Mouse (Mus musculus) thymus, postnatal 36 days (tissue): ENCODE data around the gene Tm4sf19.
A peak's percentile ranks its signal among the peaks of the same experiment; 100 is the strongest.
"Not testable (repeated sequence)": the region's sequence is repeated elsewhere in the genome, so short reads cannot be mapped to it uniquely, and the experiment has no call there.

Experiments used
- DNase-seq, 2 experiments: peaks; one replicate each; pipeline ENCODE4 v3.0.0; 2022; ENCODE audit warnings: mixed read lengths in 2 of 2

Gene Tm4sf19

GRCm38 (mm10) chr16:32431047-32431591, 30.8 kb downstream of the Tm4sf19 start:
- no peak for DNase-seq

- DNase-seq, result no peak
Observed at GRCm38 (mm10) chr16:32431926-32432325, 31.6 kb downstream of the Tm4sf19 start.

GRCm38 (mm10) chr16:32433138-32433537, 32.8 kb downstream of the Tm4sf19 start:
- no peak for DNase-seq

GRCm38 (mm10) chr16:32434066-32434465, 33.8 kb downstream of the Tm4sf19 start:
- DNase-seq, result peak; percentile 52 to 78

- no peak for DNase-seq
Observed at GRCm38 (mm10) chr16:32434691-32435090, 34.4 kb downstream of the Tm4sf19 start.

GRCm38 (mm10) chr16:32436657-32437056, 36.4 kb downstream of the Tm4sf19 start:
- no peak for DNase-seq

- no peak for DNase-seq
Observed at GRCm38 (mm10) chr16:32437266-32437665, 37.0 kb downstream of the Tm4sf19 start.

- no peak for DNase-seq
Observed at GRCm38 (mm10) chr16:32441432-32441831, 41.1 kb downstream of the Tm4sf19 start.

- not testable (repeated sequence) for DNase-seq
Observed at GRCm38 (mm10) chr16:32444615-32445014, 44.3 kb downstream of the Tm4sf19 start.

GRCm38 (mm10) chr16:32445558-32445957, 45.3 kb downstream of the Tm4sf19 start:
- DNase-seq, result no peak

- no peak for DNase-seq
Observed at GRCm38 (mm10) chr16:32446563-32447138, 46.3 kb downstream of the Tm4sf19 start.

GRCm38 (mm10) chr16:32449665-32450064, 49.4 kb downstream of the Tm4sf19 start:
- DNase-seq, result no peak

GRCm38 (mm10) chr16:32450133-32450532, 49.8 kb downstream of the Tm4sf19 start:
- no peak for DNase-seq

GRCm38 (mm10) chr16:32453102-32453501, 52.8 kb downstream of the Tm4sf19 start:
- DNase-seq, result no peak

- DNase-seq, result no peak
Observed at GRCm38 (mm10) chr16:32454646-32455045, 54.3 kb downstream of the Tm4sf19 start.

- no peak for DNase-seq
Observed at GRCm38 (mm10) chr16:32456086-32456485, 55.8 kb downstream of the Tm4sf19 start.

- DNase-seq, result no peak
Observed at GRCm38 (mm10) chr16:32456761-32457160, 56.5 kb downstream of the Tm4sf19 start.
